Mouse (Mus musculus) activated CD4-positive, CD25-positive, alpha-beta regulatory T cell, adult 4 months (primary cell): Measurements from ENCODE around the gene Ppwd1. TPM values are rescaled to one million over a fixed set of nuclear protein-coding genes. Genes with fewer than 3 reads are reported as not detected.
"Not testable (repeated sequence)": the region's sequence is repeated elsewhere in the genome, so short reads cannot be mapped to it uniquely, and the experiment has no call there.

ENCODE experiments used
- ATAC-seq: one replicate; pipeline ENCODE4 v1.8.0; 2017
- polyA plus RNA-seq, 2 experiments: library from polyadenylated mRNA; unstranded; fragments of 100-300 nt; shearing (Covaris generic); gene quantifications; one replicate each; pipeline ENCODE4 v1.2.1; 2017

The Ppwd1 gene
- 10 to 100 TPM; 13.6 to 15.5 TPM for polyA plus RNA-seq

DNA sequence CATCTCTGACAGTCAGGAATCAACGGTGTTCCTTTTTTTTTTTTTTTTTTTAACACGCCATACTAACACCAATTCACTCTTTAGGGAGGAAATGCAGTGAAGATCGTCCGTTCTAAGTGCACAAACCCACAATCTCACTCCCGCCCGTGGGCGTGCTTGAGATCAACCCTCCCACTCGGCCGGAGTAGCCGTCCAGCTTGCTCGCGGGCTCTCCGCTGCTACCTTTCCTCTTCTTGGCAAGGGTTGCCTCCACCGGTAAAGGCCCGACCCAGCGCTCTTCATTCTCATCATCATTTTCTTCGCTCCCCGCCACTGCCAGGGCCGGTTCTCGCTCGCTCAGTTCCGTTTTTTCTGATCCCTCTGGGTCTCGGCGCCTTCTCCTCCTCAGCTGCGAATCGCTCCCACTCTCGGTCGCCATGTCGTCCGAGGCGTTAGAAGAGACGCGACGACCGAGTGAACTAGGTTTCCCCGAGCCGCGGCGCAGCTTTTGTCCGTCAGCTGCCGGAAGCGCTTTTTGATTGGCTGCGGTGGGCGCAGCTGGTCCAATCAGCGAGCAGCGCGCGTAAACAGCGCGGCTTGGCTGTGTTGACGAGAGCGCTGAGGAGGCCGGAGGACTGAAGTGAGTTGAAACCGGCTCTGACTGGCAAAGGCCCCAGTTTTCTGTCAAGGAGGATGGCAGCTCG lies at the start of gene Ppwd1, which contains the start of gene Cenpk:
Gene Ppwd1, minus strand, starts transcription at position 460 of the 683 bp plus-strand sequence.
Gene Cenpk, plus strand, starts transcription at position 228 of the 683 bp plus-strand sequence.
- peak; percentile 98 for ATAC-seq

DNA sequence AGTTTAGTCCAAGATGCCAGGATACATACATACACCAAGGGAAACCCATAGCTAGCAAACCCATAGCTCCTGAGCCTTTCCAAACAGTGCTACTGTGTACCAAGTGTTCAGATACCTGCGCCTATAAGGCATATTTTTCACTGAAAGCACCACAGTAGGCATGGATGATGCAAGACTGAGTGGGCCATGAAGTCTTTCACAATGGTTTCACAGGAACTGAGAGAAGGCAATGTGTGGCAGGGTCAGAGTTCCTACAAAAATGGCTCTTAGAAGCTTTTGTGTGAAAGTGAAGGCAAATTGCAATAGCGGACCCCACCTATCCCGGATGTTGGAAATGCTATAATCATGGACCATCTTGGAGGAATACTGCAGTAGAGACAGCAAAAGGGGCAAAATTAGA lies 30.4 kb upstream of the Ppwd1 start:
- ATAC-seq, result no peak

DNA sequence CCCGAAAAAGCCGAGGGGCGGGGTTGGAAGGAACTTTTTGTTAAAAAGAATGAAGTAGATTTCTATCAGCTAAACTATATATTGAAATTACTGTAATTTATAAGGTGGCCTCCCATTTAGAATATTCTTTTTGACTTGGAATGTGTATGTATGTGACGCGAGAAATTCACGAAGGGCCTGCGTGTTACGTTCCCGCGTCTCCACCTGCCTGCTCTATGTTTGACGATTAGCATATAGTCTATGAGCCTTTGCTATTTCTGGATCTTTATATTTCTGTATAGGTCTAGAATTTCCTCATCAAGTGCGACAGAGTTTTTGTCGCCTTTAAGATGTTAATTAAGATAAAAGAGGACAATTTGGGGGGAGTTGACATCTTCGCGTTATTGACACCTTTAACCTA lies 538 bp upstream of the Ppwd1 start:
- no peak for ATAC-seq

- no peak for ATAC-seq
Measured at GRCm38 (mm10) chr13:104227478-104227877, 1.2 kb downstream of the Ppwd1 start.

DNA sequence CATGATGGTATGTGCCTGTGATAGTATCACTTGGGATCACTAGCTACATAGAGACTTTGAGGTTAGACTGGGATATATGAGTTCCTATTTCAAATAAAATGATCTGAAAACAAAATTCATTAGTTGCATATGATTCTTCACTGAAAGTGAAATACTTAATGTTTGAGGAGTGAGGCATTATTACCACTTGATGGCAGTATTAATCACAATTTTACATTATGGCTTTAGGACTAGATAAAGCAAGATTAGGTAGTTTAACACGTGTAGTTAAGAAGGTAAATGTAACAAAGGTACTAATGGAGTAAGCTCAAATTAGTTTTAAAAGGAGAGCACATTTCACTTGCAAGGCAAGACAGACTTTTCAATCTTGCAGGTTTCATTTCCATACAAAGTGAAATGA lies 24.3 kb downstream of the Ppwd1 start:
- no peak for ATAC-seq

GRCm38 (mm10) chr13:104195891-104196290 lies 32.8 kb downstream of the Ppwd1 start:
- not testable (repeated sequence) for ATAC-seq

DNA sequence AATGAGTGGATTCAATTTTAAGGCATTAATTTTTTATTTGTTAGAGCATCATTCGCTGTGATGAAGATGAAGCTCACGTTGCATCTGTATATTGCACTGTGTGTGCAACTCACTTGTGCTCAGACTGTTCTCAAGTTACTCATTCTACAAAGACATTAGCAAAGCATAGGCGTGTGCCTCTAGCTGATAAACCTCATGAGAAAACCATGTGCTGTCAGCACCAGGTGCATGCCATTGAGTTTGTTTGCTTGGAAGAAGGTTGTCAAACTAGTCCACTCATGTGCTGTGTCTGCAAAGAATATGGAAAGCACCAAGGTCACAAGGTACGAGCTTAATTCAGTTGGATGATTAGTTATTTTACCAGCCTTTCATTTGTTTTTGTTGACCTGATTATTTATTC lies 41.3 kb downstream of the Ppwd1 start:
- no peak for ATAC-seq

- no peak for ATAC-seq
Measured at GRCm38 (mm10) chr13:104179176-104179888, 49.3 kb downstream of the Ppwd1 start.

GRCm38 (mm10) chr13:104178650-104179121 lies 50.0 kb downstream of the Ppwd1 start, which contains the start of gene Trim23:
Trim23 (plus strand) TSS chr13:104178797.
- peak; percentile 94 for ATAC-seq

DNA sequence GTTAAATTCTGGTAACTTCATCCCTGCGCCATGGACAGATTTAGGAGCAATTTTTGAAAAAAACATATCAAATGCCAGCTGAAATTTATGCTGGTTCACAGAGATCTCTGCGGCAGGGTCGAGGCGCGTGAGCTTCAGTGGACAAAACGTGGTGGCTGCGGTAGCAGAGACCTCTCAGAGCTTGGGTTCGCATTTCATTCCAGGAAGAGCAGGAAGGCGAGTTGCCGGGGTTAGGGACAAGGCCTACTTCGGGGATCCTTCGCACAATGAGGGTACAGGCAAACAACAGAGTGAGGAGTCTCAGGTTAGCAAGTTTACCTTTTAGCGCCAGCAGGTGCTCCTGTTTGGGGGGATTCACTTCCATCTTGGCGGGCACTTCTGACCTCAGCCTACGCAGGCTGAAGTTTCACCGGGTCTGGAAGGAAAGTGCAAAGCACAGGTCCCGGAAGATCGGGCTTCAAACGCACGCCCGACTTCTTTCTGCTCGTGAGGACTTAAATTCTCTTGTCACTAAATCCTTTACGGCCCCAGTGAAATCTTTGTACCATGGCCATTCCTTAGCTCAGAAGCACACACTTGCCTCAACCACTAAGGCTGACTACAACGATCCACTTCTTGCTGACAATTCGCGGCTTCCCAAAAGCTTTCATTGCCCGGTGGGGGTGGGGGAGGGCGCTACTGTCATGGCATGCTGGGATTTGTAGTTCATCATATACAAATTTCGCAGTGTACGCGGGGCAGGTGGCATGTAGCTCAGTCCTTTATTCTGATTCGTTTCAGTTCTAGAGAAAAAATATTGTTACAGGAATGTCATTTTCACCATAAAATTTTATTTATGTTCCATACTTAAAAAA lies 50.6 kb downstream of the Ppwd1 start, which contains the start of gene Trappc13:
Gene Trappc13, minus strand, starts transcription at position 674 of the 854 bp plus-strand sequence.
- ATAC-seq, result peak; percentile 68

GRCm38 (mm10) chr13:104176874-104177273 lies 51.8 kb downstream of the Ppwd1 start:
- ATAC-seq, result no peak

DNA sequence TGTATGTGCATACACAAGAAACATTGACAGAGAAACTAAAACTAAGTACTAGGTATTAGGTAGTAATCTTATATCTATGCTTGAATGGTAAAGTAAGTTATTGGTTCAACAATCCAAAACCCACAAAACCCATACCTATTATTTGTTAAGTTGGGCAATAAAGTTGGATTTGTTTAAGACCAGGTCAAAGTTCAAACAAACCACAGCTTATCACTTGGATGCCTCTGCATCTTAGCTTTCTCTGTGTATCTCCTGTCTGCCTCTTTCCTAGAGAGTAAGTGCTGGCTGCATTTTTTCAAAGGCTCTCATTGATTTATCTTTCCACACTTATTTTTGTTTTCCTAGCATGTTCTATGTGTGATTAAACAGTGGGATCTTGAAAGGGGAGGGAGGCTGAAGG lies 56.1 kb downstream of the Ppwd1 start:
- no peak for ATAC-seq

DNA sequence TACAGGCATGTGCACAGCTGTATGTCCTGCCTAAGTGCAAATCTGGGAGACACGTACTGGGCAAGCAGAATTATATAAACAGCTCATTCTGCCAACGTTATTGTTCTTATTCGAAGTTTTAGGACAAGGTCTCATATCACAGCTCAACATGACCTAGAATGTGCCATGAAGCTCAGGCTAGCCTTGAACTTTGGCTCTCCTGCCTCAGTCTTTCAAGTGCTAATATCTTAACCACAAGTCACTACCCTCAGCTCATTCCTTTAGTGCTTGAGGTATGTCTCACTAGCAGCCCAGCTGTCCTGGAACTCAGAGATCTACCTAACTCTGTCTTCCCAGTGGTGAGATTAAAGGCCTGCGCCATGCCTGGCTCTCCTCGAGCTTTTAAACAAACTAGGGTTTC lies 56.9 kb downstream of the Ppwd1 start:
- ATAC-seq, result no peak

- ATAC-seq, result no peak
Measured at GRCm38 (mm10) chr13:104155686-104156085, 73.0 kb downstream of the Ppwd1 start.

Other genes with a start within 250 kb of the Ppwd1 start
- gene Nln, start 119.2 kb downstream of the Ppwd1 start, polyA plus RNA-seq, result 1 to 10 TPM; 6.3 to 8.3 TPM
- under 1 TPM; 0.15 to 0.42 TPM for gene Sgtb, start 119.1 kb downstream of the Ppwd1 start, polyA plus RNA-seq
- 10 to 100 TPM; 46.1 to 47.7 TPM for gene Trappc13, start 50.4 kb downstream of the Ppwd1 start, polyA plus RNA-seq
- gene Trim23, start 50.0 kb downstream of the Ppwd1 start, polyA plus RNA-seq, result 10 to 100 TPM; 23.3 to 28.8 TPM
- 10 to 100 TPM; 10.5 to 12.5 TPM for gene Cenpk, start 232 bp downstream of the Ppwd1 start, polyA plus RNA-seq
- gene Adamts6, start 59.0 kb upstream of the Ppwd1 start, polyA plus RNA-seq, result 10 to 100 TPM; 16.3 to 19.1 TPM